Mouse (Mus musculus): ENCODE measurements around the gene Spata31d1b.
"Not testable (repeated sequence)": the region's sequence is repeated elsewhere in the genome, so short reads cannot be mapped to it uniquely, and the experiment has no call there.

Spata31d1b gene

GRCm38 (mm10) chr13:59695781-59696180 lies 16.3 kb upstream of the Spata31d1b start:
- DNase-seq (ENCODE audit: low spot score): no peak

- no peak for DNase-seq (ENCODE audit: low spot score)
Observed at GRCm38 (mm10) chr13:59699131-59699530, 13.0 kb upstream of the Spata31d1b start.

GRCm38 (mm10) chr13:59700137-59700536 lies 11.9 kb upstream of the Spata31d1b start:
- not testable (repeated sequence) for DNase-seq (ENCODE audit: low spot score)

- DNase-seq (ENCODE audit: low spot score): no peak
Observed at GRCm38 (mm10) chr13:59703514-59703913, 8.6 kb upstream of the Spata31d1b start.

DNA sequence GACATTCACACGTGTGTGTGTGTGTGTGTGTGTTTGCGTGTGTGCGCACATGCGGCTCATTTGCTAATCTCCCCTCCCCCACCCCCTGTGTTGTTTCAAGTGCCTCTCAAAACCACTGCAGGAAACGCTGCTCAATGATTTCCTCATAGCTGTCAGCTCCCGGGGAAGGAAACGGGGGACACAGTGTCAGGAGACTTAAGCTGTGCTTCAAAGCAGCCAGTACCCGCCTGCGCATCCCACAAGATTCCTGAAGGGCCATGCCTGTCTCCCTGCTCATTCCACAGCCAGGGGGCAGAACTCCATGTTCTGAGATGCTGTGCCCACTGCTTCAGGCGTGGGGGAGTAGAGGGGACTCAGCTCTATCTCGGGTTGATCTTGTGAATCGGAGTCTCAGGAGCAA lies 7.5 kb upstream of the Spata31d1b start:
- DNase-seq (ENCODE audit: low spot score): no peak

GRCm38 (mm10) chr13:59710230-59710629 lies 1.9 kb upstream of the Spata31d1b start, which contains the start of gene Spata31d1a:
TSS of gene Spata31d1a (minus strand) at chr13:59710330.
- no peak for DNase-seq (ENCODE audit: low spot score)

DNA sequence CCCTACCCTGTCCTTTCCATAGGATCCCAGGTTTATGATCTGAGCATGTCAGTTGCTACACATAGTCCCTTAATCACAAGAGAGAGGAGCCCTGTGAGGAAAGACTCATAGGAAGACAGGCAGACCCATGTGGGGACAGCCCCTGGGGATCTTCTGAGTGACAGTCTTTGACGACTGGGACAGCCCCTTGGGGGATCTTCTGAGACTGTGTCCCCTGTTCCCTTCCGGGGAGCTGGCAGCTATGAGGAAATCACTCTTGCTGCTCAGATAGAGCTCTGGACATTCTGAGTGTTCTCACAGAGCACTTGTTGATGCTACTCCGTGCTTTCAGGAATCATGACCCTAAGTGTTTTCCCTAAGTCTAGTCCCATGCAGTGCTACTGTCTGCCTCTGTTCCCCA lies 1.6 kb downstream of the Spata31d1b start:
- DNase-seq (ENCODE audit: low spot score): no peak

- DNase-seq (ENCODE audit: low spot score): not testable (repeated sequence)
Observed at GRCm38 (mm10) chr13:59718857-59719440, 6.9 kb downstream of the Spata31d1b start.

DNA sequence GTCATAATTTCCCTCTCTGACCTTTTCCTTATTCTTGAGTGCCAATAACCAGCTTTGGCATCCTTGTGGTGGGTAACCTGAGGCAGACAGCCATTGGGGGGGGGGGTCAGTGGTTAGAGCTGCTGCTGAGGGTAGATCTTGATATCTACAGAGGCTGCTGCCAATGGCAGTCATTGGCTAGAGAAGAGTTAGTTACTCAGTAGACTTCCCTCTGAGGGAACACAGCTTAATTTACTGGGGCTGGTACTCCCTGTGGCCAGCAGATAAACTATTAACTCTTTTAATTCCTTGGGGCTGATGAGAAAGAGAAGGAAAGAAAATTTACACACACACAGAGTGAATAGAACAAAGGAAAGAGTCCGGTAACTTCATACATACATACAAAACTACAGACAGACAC lies 7.4 kb downstream of the Spata31d1b start:
- no peak for DNase-seq (ENCODE audit: low spot score)

GRCm38 (mm10) chr13:59722089-59722488 lies 10.0 kb downstream of the Spata31d1b start:
- not testable (repeated sequence) for DNase-seq (ENCODE audit: low spot score)

DNA sequence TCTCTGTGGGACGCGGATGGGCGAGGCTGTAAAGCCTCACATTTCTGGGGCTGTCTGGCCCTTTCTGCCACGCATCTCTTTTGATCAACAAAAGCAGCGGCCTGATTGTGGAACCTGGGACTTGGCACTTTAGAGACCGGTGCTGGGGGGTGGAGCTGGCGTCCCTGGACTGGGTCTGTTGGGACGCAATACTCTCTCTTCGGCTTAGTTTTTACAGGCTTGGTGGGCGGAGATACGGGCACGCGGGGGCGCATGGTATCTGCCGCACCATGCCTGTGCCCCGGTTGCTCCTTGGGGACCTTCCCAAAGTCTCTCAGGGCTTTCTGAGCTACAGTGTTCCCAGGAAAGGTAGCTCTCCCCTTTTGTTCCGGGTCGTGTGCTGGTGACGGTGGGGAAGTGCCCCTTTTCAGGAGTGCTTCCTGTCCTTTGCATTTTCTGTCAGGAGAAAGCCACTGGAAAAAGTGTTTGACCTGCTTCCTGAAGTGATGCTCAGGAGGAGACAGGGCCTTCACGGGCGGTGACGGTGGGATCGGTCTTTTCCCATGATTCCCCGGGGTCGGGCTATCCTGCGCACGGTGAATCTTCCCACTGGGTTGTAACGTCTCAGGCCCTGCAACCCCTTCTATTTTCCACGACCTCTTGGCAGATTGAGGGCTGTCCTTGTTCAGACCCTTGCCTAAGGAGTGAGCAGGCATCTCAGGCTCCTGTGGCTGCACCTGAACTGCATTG lies 14.2 kb downstream of the Spata31d1b start:
- no peak for DNase-seq (ENCODE audit: low spot score)

DNA sequence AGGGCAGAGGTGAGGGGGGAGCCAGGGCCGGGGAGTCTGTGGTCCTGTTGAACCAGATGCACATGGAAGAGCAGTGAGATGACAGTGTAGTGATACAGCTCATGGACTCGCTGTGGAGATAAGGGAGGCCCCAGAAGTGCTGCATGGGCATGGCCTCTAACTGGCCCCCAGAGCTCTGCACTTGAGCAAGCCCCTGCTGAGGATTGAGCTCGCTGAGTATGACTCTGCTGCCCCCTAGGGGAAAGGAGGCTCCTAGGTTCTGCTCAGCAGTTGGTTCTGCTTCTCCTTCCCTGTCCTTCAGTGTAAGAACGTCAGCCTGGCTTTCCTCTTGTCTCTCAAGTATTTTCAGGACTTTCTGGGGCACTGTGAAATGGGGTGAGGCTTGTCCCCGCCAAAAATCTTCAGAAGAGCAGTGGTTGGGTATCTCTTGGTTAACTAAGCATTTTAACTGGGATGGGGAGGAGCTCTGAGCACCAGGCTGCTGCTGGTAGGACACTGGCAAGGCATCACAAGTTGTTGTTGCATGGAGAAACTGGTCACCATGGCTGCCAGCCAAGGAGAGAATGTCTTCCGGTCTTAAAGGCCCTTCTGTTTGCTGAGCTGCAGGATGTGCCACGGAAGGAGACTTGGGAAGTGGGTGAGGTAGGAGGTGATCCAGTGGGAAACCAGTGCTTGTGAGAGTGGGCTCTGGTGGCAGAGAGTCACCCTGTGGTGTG lies 16.5 kb downstream of the Spata31d1b start:
- peak; percentile 94 for DNase-seq (ENCODE audit: low spot score)

- DNase-seq (ENCODE audit: low spot score): no peak
Observed at GRCm38 (mm10) chr13:59731652-59732051, 19.6 kb downstream of the Spata31d1b start, which contains the start of gene Spata31d1d. TSS of gene Spata31d1d (minus strand) at chr13:59731752.

DNA sequence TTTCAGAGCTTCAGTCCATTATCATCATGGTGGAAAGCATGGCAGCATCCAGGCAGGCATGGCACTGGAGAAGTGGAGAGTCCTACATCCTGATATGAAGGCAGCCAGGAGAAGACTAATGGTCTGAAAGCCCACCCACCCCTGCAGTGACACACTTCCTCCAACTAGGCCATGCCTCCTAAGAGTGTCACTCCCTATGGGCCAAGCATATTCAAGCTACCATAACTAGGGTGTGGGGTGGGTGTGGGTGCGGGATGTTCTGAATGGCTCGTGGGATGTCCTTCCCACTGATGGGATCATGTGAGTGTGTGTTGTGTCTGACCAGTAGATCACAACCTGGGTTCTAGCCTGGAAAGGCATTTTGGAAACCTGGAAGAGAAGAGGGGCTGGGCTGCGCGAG lies 21.9 kb downstream of the Spata31d1b start:
- no peak for DNase-seq (ENCODE audit: low spot score)

GRCm38 (mm10) chr13:59734347-59734746 lies 22.3 kb downstream of the Spata31d1b start:
- not testable (repeated sequence) for DNase-seq (ENCODE audit: low spot score)

DNA sequence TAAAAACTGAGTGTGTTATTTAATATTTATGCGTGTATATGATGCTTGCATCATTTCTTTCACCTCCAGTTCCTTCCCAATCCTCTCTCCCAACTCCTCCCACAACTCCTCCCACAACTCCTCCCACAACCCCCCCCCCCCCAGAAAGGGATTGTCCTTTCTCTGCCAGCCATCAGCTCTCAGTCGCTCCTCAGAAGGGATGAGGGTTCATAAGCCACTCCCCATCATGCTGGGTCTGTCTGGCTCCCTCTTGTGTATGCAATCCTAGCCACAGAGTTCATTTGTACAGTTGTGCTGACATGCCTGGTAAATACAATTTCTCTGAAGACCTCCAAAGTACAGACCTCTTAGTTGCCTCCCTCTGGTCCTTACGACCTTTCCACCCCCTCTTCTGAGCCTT lies 23.1 kb downstream of the Spata31d1b start:
- DNase-seq (ENCODE audit: low spot score): peak; percentile 38

- no peak for DNase-seq (ENCODE audit: low spot score)
Observed at GRCm38 (mm10) chr13:59738455-59738854, 26.4 kb downstream of the Spata31d1b start.

DNA sequence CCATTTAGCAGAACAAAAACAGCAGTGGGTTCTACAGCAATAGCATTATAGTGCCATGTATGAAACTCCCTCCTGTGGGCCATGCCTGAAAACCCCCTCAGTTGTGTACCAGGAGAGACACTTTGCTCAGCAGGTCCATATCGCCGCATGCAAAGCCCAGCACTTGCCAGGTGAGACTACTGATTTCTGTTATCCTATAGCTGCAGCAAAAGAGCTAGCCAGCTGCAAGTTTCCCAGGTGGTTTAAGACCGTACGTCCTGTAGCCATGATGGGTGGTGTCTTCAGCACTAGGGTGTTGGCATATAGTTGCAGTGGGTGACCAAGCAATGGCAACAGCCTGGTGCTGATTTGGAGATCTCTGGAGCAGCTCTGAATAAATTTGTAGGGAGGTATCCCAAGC lies 27.3 kb downstream of the Spata31d1b start:
- DNase-seq (ENCODE audit: low spot score): no peak

- no peak for DNase-seq (ENCODE audit: low spot score)
Observed at GRCm38 (mm10) chr13:59741096-59741495, 29.0 kb downstream of the Spata31d1b start.

GRCm38 (mm10) chr13:59741697-59742096 lies 29.6 kb downstream of the Spata31d1b start:
- DNase-seq (ENCODE audit: low spot score): peak; percentile 20

DNA sequence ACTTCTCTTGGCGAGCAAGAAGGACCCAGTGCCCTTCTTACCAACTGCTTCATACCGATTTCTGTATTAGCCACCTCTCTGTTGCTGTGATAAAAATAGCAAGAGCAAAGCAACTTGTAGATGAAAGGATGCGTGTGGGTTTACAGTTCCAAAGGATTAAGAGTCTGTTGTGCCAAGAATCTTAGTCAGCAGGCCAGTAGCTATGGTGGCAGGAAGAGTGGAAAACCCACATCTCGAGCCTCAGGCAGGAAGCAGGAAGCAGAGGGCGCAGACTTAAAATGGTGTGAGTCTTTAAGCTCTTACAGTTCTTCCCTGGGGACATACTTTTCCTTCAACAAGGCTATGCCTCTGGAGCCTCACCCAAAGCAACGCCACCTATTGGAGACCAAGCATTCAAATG lies 33.4 kb downstream of the Spata31d1b start:
- DNase-seq (ENCODE audit: low spot score): no peak

- DNase-seq (ENCODE audit: low spot score): no peak
Observed at GRCm38 (mm10) chr13:59746164-59746563, 34.1 kb downstream of the Spata31d1b start.

DNA sequence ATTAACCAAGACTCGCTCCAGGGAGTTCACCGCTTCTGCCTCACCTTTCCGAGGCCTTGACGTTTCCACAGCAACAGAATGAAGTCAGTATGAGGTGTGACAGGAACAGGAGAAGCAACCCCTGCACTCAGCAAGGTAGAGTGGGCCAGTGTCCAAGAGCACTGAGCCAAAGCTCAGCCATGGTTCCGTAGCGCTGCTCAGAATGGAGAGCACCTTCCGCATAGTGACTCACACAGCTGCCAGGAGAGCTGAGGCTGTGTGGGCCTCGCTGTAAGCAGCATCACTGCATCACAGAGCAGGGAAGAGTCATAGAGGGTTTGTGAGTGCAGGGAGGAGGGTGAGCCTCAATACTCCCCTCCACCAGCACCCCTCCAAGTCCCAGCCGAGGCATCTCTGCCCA lies 34.6 kb downstream of the Spata31d1b start, which contains the start of gene 1700014D04Rik:
TSS of gene 1700014D04Rik (minus strand) at position 42 of the 400 bp plus-strand sequence.
- DNase-seq (ENCODE audit: low spot score): no peak
